Mouse (Mus musculus) spleen, postnatal 4 days (tissue): ENCODE measurements around the gene Spen.

Source experiments
- DNase-seq, 2 experiments: peaks; one replicate each; pipeline ENCODE4 v3.0.0; 2022; ENCODE audit warnings: low spot score in 2 of 2

Spen gene

DNA sequence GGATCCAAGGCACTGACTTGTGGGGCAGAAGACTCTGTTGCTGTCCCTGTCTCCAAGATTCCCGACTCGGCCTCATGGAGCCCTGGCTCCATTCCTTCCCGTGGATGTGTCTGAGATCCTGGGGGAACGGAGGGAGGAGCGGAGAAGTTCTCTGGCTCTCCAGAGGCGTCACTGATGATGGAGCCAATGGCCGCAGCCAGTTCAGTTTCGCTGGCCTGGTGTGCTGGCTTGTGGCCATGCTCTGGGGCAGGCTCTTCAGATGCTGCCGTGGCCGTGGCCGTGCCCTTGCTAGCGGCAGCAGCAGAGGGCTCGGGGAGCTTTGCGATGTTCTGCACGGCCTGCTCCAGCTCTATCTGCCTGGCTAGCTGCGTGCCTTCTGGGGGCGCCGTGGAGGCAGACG, 64.0 kb downstream of the Spen start:
- no peak for DNase-seq

DNA sequence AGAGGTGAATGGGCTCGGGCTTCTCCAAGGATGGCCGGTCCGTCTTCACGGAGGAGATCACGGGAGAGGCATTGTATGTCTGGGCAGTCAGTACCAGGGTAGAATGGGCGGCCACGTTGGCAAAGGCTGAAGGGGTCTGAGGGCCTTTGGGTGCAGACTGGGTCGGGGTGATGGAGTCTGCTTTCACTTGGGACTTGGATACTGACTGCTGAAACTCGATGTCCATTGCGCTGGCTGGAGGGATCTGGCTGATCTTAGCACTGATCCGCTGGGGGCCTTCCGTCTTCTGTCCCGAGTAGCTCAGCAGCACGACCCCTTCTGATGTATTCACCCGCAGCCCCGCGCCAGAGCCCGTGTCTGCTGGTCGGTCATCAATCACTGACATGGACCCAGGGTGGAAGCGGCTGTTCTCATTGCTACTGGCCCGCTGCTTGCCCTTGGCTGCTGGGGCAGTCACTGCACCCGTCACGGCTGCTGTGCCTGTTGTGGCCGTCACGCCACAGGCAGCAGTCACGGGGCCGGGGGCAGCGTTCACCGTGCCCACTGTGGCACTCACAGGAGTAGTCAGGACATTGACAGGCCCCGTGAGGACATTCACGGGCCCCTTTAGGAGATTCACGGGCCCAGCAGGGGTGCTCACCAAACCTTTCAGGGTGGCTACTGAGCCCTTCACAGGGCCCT, 65.6 kb downstream of the Spen start:
- no peak for DNase-seq

DNA sequence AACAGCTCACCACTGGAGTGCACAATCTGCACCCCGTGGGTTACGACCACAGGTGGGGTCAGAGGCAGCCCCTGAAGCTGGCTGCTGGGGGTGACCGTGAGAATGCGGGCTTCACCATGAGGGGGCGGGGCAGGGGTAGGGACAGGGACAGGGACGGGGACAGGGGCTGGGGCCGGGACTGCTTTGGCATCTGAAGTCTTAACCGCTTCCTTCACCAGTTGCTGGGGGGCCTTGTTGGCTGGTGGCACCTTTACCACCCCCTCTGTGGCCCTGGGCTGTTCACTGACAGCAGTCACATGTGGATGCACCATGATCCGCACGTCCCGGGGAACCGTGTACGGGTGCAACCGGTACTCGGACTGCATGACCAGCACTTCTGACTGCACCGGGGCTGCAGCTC, 66.9 kb downstream of the Spen start:
- no peak for DNase-seq

DNA sequence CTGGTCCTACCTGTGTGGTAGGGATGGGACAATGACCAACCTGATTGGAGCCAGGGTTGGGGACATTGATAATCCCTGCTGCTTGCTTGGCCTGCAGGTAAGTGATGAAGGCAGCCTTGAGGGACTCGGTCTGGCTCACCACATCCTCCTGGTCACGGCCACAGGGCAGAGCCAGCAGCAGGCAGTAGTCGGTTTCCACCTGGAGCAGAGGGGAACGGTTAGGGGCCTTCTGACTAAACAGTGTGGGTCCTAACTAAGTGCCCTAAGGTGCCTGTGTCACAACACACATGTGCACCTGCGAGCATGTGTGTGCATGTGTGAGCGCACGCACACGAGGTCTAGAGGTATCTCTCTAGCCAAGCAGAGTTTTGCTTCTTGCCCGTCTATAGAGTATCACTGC, 69.1 kb downstream of the Spen start:
- DNase-seq = no peak

DNA sequence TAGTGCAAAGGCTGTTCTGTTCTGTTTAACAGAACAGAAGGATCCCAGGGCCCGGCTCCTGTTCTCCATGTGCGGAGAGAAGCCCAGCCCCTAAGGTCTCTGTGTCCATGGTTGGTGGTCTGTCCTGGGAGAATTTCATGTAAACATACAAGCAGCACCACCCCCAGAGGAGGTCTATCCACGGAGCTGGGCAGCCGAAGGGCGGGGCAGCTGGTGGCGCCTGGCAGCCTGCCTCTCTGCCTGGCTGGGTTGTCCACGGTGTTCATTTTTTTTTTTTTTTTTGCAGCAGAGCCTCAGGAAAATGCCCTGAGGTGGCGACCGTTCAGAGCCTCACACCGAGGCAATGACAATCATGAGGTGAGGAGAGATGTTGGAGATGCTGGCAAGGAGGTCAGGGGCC, 69.8 kb downstream of the Spen start:
- DNase-seq = no peak

DNA sequence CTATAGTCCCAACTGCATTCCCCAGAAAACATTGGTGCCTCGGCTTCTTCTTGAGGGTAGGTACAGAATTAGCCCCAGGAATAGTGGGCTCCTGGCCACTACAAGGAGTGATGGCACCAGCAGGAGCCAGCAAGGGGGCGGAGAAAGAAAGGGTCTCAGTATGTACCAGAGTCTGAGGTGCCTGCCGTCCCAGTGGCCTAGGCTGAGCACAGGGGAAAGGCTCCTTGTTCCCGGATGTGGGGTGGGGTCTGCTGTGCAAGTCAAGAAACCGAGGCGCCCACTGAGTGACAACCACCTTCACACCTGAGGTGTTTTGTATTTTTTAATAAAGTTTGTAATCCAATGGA, 70.8 kb downstream of the Spen start:
- no peak for DNase-seq

DNA sequence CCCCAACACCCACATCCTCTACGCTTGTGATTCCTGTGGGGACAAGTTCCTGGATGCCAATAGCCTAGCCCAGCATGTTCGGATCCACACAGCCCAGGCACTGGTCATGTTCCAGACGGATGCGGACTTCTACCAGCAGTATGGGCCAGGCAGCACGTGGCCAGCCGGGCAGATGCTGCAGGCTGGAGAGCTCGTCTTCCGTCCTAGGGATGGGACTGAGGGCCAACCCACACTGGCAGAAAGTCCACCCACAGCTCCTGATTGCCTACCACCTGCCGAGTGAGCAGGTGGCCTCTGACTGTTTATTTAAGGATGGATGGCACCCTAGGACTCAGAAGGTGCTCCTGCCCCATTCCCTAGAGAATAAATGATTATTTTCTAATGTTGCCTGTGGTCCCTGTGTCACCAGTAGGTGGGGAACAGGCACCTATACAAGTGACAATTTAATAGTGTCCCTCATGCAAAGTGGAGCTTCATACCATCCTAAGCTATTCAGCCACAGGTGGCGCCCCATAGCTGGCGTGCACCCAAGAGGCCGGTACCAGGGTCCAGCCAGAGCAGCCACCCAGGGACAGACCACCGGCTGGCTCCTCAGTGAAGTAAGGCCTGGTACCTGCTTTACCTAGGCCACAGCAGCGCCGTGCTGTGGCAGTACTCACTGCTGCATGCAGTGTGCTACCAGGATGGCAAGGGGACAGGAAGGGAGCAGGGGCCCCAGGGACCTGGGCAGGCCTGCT, 71.4 kb downstream of the Spen start:
- no peak for DNase-seq

DNA sequence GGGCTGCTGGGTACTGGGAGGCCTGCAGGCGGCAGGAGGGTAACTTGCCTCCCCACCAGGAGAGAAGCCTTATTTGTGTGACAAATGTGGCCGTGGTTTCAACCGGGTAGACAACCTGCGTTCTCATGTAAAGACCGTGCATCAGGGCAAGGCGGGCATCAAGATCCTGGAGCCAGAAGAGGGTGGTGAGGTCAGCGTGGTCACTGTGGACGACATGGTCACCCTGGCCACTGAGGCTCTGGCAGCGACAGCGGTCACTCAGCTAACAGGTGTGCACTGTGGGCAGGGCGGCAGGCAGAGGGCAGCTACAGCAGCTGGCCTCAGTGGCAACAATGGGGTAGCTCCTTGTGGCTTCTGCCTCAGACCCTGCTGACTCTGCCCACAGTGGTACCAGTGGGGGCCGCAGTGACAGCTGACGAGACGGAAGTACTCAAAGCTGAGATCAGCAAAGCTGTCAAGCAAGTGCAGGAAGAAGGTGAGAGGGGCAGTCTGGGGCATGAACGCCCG, 72.1 kb downstream of the Spen start:
- peak in 1 of 2 experiments; percentile 61 for DNase-seq

DNA sequence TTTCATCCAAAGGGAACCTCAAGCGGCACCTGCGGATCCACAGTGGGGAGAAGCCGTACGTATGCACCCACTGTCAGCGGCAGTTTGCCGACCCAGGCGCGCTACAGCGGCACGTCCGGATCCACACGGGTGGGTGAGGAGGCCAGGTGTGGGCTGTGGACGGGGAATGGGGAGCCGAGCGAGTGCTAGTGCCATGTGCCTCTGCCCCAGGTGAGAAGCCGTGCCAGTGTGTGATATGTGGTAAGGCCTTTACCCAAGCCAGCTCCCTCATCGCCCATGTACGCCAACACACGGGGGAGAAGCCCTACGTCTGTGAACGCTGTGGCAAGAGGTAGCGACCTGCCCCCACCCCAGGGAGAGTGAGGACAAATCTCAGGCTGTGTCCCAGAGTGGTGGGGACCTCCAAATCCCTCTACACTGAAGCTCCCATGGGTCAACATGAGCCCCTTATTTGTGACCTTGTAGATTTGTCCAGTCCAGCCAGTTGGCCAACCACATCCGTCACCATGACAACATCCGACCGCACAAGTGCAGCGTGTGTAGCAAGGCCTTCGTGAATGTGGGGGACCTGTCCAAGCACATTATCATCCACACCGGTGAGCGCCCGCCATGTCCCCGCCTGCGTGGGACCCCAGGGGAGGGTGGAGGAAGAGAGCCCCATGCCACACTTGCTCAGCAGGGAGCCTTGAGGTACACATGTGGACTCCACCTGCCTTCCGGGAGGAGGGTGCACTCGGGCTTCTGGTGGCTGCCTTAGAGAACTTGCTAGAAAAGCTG, 72.7 kb downstream of the Spen start:
- peak in 1 of 2 experiments; percentile 63 for DNase-seq

DNA sequence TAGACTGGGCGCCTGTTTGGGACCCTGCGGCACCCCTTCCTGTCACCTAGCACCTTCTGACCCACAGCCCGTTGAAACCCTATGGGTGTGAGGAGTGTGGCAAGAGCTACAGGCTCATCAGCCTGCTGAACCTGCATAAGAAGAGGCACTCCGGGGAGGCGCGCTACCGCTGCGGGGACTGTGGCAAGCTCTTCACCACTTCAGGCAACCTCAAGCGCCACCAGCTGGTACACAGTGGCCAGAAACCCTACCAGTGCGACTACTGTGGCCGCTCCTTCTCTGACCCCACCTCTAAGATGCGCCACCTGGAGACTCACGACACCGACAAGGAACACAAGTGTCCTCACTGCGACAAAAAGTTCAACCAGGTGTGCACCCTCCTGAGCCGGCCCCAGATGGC, 73.7 kb downstream of the Spen start:
- no peak for DNase-seq

DNA sequence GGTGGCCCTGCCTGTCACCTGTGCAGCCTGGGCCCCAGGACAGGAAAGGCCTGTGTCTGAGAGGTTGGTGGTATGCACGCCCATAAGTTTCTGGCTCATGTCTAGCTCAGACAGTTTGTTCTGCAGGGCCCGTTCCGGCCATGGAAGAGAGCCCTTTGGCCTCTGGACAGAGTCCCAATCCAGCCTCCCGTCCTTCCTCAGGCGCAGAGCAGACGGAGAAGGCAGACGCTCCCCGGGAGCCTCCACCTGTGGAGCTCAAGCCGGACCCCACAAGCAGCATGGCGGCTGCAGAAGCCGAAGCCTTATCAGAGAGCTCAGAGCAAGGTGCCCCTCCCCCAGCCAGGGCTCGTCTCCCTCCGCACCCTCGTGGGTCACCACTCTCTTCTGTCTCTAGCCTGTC, 74.9 kb downstream of the Spen start:
- DNase-seq = peak in 1 of 2 experiments; percentile 53

DNA sequence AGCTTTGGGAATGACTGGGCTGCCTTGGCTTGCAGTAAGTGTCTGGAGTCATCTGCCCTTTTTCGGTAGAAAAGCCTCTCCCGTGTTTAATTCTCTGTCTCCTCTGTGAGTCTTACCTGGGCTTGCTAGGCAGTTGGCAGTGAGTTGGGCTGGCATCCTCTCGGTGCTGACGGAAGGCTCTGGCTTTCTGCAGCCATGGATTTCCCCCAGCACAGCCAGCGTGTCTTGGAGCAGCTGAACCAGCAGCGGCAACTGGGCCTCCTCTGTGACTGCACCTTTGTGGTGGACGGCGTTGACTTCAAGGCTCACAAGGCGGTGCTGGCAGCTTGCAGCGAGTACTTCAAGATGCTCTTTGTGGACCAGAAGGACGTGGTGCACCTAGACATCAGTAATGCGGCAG, 76.8 kb downstream of the Spen start:
- DNase-seq = no peak

DNA sequence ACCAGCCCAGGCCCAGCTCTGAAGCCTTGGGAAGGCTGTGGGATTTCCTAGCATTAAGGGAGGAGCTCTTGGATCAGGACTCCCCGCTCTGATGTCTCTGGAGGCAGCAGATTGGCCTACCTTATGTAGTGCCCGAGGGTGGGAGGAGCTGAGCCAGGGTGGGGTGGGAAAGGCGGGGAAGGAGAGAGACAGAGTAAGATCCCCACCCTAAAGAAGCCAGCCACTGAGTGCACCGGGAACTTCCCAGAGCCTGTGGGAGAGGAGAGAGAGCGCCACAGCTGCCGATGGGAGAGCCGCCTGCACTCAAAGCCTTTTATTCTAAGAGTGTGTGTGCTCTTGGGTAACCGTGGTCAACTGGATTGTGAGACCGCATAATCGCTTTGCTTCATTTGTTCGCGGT, 77.3 kb downstream of the Spen start:
- peak in 1 of 2 experiments; percentile 43 for DNase-seq

DNA sequence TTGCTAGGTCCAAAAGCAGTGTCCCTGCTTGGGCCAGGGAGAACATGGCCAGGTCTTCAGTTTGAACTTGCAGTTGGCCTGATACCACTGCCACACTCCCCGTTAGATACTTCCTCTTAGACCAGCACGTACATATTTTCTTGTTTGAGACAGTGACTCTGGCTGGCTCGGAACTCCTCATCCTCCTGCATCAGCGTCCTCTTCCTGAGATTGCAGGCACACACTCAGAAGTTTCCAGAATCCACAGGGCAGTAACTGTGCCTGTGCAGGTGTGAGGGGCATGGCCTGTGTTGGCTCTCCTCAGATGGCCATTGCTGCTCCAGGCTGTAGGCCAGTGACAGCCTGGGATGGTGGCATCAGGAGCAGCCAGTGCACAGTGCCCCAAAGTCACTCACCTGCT, 77.9 kb downstream of the Spen start:
- peak in 1 of 2 experiments; percentile 58 for DNase-seq

DNA sequence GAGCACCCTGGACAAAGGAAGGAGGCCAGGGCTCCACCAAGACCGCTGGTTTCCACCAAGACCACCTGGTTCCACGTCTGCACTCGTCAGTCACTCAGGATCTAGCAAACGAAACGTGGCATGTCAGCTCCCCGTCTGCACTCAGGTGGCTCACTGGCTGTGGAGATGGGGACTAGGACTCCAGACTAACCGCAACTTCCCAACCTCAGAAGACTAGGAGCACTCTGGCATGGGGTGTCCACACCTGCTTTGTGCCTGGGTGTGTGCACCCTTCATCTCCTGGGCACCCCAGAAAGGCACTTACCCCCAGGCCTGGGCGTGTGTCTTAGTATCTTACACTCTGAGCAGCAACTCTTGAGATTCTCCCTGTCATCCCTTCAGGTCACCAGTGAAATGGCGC, 78.6 kb downstream of the Spen start:
- peak in 1 of 2 experiments; percentile 53 for DNase-seq

DNA sequence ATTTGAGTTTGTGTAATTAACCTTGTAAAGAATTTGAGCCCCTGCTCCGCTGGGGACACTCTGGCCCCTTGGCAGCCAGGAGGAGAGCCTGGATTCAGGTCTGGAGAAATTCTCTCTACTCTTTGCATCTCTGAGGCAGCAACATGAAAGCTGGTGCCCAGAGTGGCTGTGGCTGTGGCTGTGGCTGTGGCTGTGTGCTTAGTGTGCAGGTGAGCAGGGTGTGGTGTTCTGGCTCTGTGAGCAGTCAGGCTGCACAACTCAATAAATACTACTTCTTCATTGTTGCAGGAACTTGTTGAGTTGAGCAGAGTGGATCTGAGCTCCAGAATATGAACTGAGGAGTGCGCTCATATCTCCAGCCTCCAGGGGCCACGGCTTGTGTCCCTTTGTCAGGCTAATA, 79.5 kb downstream of the Spen start:
- peak in 1 of 2 experiments; percentile 54 for DNase-seq

DNA sequence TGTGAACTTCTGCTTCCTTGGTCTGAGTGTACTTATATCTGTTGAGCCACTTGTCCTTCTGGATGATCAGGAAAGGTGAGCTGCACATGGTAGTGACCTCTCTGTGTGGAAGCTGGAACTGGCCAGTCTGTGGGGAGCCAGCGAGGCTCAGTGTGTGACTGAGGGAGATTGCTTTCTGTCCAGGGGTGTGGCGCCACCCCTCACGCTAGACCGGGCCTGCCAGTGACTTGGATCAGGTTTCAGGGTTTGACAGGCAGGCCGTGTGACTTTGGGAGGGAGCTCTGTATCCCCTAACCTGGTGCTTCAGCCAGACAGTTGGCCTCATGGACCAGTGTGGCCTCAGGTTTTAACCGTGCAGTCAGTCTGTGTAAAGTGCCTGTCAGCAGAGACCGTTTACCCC, 80.2 kb downstream of the Spen start:
- DNase-seq = peak in 1 of 2 experiments; percentile 57

DNA sequence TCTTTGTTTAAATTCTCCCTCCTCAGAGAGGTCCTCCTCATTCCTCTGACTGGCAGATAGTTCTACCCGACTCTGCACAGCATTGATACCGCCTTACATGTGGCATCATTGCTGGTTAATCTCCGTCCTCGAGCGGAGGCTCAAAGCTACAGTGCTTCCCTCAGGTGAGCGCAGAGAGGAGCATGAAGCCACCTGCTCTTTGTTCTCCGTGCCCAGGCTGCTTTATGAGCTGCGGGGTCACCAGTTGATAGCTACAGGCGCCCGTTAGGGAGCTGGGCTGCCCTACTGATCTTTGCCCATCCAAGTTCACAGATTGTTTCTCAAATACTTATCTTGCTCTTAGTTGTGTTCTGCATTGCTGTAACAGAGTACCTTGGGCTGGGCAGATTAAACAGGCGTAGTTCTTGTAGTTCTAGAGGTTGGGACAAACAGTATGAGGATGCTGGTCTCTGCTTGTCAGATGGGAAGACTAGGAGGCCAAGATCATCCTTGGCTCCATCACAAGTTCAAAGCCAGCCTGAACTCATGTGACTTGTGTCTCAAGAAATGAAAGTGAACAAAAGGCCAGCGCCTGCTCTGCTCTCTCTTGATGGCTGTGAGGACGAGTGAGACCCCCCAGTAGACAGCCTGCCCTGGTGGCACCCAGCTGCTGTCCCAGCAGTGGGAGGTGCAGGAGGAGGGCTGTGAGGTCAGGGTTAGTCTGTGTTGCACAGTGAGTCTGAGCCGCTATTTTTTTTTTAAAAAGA, 82.0 kb downstream of the Spen start:
- DNase-seq = peak in 1 of 2 experiments; percentile 53

DNA sequence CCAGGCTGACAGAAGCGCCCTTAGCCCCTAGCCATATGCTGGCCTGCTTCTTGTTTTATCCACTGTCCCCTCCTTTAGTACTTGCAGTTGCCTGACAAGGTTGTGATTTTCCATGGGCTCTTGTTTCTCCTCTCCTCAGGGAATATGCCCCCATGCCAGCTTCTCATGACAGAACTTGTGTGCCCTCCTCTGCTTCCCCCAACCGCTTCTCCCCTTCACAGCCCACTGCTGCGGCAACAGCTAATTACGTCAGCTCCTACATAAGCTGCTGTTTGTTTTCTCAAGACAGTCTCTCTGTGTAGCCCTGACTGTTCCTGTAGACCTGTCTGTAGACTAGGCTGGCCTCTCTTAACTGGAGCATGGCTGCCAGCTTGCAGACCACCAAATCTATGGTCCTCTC, 82.9 kb downstream of the Spen start:
- DNase-seq = peak in 1 of 2 experiments; percentile 47

DNA sequence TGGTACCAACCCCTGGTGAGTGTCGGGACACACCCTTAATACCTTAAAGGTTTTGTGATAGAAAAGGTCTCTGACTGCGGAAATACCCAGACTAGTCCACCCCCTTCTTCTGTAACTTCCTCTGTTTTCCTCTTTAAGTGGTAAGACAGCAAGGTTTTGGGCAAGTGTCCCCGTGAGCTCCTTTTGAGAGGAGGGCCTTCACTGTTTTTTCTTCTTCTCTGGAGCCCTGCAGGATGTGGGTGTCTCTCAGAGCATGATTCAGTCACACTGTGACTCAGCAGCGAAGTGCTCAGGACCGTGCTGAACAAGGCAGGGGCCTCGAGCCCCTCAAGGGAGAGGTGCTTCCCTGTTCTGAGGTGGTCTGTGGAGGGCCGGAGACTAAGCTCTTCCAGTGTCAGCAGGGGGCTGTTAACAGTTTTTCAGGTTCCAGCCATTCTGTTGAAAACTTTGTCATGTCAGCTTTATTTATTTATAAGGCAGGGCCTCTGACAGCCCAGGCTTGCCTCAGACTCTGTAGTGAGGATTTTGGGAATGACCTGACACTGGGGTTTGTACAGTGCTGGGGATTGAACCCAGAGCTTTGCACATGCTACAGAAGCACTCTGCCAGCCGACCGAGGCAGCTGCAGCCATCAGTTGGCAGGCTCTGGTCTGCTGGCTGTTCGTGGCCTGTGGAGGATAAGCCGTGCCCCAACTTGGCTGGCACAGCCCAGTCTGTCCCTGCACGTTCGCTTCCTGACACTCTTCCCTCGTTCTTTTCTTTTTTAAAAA, 83.6 kb downstream of the Spen start:
- peak in 1 of 2 experiments; percentile 57 for DNase-seq

DNA sequence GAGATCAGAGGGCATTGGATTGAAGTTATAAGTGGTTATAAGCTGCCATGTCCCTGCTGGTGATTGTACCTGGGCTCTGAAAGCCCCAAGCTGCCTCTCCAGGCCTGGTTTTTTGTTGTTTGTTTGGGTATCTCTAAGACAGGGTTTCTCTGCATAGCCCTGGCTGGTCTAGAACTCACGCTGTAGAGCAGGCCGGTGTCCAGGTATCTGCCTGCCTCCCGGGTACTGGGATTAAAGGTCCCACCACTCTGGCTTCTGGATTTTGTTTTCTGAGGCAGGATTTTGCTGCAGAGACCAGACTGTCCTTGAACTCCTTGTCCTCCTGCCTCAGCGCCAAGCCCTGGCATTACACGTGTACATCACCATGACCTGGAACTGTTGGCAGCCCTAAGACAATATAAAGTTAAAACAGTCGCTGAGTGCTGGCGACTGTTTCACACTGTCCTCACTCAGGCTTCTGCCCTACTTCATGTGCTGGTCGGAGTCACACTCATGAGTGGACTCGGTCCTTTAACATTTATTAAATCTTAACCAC, 86.4 kb downstream of the Spen start:
- peak in 1 of 2 experiments; percentile 54 for DNase-seq
